Mouse (Mus musculus) cerebellum, adult 2 months (tissue): Measurements from ENCODE around the gene Tbc1d1.

Source experiments
- CTCF ChIP-seq: fragments of 200-500 bp; IDR thresholded peaks from 2 replicates; pipeline ENCODE4 v1.5.1; 2011; ENCODE audit warnings: low read depth, mild to moderate bottlenecking, control low read depth, low read length, moderate library complexity, borderline replicate concordance; ENCODE audit not compliant: insufficient read depth
- POLR2A ChIP-seq: fragments of 200-500 bp; IDR thresholded peaks from 2 replicates; pipeline ENCODE4 v1.6.1; 2011; ENCODE audit warnings: low read length, control low read depth, borderline replicate concordance; ENCODE audit not compliant: insufficient read depth

GRCm38 (mm10) chr5:64168990-64169540, 13.0 kb downstream of the Tbc1d1 start:
- TF ChIP-seq POLR2A (no peak), CTCF (no peak)
